Mouse (Mus musculus) small intestine, adult 2 months (tissue): ENCODE data around the gene Spcs3.

ENCODE experiments used
- CTCF ChIP-seq: fragments of 200-500 bp; IDR thresholded peaks from 2 replicates; pipeline ENCODE4 v1.5.1; 2012; ENCODE audit warnings: low read depth, mild to moderate bottlenecking, control low read depth, inconsistent platforms, low read length, moderate library complexity, mixed read lengths; ENCODE audit not compliant: insufficient replicate concordance, insufficient read length; ENCODE audit errors: extremely low read depth
- POLR2A ChIP-seq: fragments of 200-500 bp; IDR thresholded peaks from 2 replicates; pipeline ENCODE4 v1.6.1; 2012; ENCODE audit warnings: low read depth, mild to moderate bottlenecking, control low read depth, inconsistent platforms, low read length, moderate library complexity

- TF ChIP-seq POLR2A (no peak), CTCF (no peak)
Measured at GRCm38 (mm10) chr8:54503104-54503503, 26.7 kb downstream of the Spcs3 start.
